ENCODE assay signal across 8 mouse cellular contexts in the genomic region with DNA sequence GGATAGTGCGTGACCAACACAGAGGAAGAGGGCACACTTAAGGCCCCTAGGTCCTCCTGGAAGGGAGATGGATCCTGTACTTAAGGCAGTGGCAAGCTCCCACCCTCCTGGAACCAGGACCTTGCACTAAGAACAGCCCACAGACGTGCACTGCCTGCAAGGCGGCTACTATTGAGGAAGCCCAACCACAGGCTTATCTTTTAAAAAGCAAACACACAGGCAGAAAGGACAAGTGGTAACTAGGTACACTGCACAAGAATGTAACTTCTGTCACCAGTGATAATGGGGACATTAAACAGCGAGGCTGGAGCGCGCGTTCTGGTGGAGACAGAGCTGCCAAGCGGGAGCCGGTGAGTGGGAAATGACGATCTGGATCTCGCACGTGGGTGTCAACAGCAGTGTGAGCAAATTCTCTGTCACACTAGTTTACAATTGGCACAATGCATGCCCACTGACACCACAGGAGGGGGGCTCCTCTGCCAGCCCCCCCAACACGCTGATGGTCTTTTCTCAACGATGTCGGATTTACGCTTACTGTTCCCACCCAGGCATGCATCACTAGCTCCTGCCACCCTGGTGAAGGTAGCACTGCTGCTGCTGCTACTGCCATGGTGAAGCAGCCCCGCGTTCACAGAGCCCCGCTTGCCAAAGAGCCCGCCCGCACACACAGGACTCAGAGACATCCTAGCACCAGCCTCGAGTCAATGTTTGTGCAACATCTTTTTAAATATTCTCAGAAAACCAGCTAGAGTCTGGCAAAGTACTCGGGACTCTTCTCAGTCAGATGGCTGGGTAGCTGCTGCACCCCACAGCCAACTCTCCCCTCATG. TPM values are rescaled to one million over a fixed set of nuclear protein-coding genes. Genes with fewer than 3 reads are reported as not detected.
DNase-seq lines count a peak whose midpoint lies in the region; ATAC-seq and TF ChIP-seq lines count a peak whose summit lies in the region.

No protein-coding gene starts in this region.

- peaks cover 29% of the 10 kb centered on the region for H3K4me1 ChIP-seq in midbrain, embryonic 10.5 days
- H3K4me1 ChIP-seq in midbrain, embryonic 14.5 days (ENCODE audit: control insufficient read depth, insufficient read depth, low read length): no peaks in the 10 kb centered on the region
- peaks cover 14% of the 10 kb centered on the region; the same call in 1 of the 2 replicates for H3K4me1 ChIP-seq in hindbrain, embryonic 15.5 days (replicated peaks)
- H3K4me1 ChIP-seq in liver, embryonic 11.5 days (replicated peaks; ENCODE audit: control insufficient read depth, insufficient read depth, low read length): peaks cover 58% of the 10 kb centered on the region
- 0 out of 2 replicates have a peak, but pooled peaks cover 5% of the 10 kb centered on the region for H3K4me1 ChIP-seq in kidney, adult 2 months (ENCODE audit: control insufficient read depth, insufficient read depth, low read length)

- no peaks in the 10 kb centered on the region for H3K9me3 ChIP-seq in midbrain, embryonic 10.5 days (replicated peaks)
- no peaks in the 10 kb centered on the region for H3K9me3 ChIP-seq in midbrain, embryonic 14.5 days (ENCODE audit: control insufficient read depth, low read length)
- H3K9me3 ChIP-seq in hindbrain, embryonic 15.5 days: no peaks in the 10 kb centered on the region
- H3K9me3 ChIP-seq in liver, embryonic 11.5 days (ENCODE audit: control insufficient read depth, low read length): no peaks in the 10 kb centered on the region

- no peak overlapping the region for H3K9ac ChIP-seq in midbrain, embryonic 14.5 days (replicated peaks; ENCODE audit: low read length)
- no peak overlapping the region for H3K9ac ChIP-seq in hindbrain, embryonic 15.5 days
- H3K9ac ChIP-seq in liver, embryonic 11.5 days (ENCODE audit: low read depth, low read length): peak overlapping the region; percentile 14; the same call in 1 of the 2 replicates

- DNase-seq in midbrain, embryonic 10.5 days (ENCODE audit: low spot score): no peak
- no peak for DNase-seq in midbrain, embryonic 14.5 days
- DNase-seq in liver, embryonic 11.5 days (ENCODE audit: low spot score): no peak
- DNase-seq in right cerebral cortex, postnatal 4 days: peak; percentile 18
- no peak for DNase-seq in cerebellum, postnatal 4 days (ENCODE audit: low spot score in 2 of 2)
- DNase-seq in kidney, adult 2 months: no peak
- DNase-seq in adrenal gland, adult (ENCODE audit: inconsistent age in 2 of 2, low spot score in 1 of 2): no peak

- no peak for TF ChIP-seq CTCF in kidney, adult 2 months (conservative IDR thresholded peaks at IDR 0.05; ENCODE audit: insufficient read depth, insufficient read length, low read depth, low read length)

- H3K4me2 ChIP-seq in midbrain, embryonic 14.5 days (ENCODE audit: low read length): no peak overlapping the region
- H3K4me2 ChIP-seq in hindbrain, embryonic 15.5 days: no peak overlapping the region
- peak overlapping the region; percentile 46 for H3K4me2 ChIP-seq in liver, embryonic 11.5 days

- ATAC-seq in midbrain, embryonic 14.5 days (ENCODE audit: low FRiP score, low TSS enrichment): no peak
- 0 out of 2 replicates have a peak, but pooled peaks have one; percentile 20 for ATAC-seq in hindbrain, embryonic 15.5 days (ENCODE audit: low FRiP score, low read depth)
- ATAC-seq in liver, embryonic 11.5 days (replicated peaks; ENCODE audit: low FRiP score): peak; percentile 90

- peak overlapping the region; percentile 30; the same call in 1 of the 2 replicates for H3K27ac ChIP-seq in midbrain, embryonic 10.5 days (replicated peaks)
- H3K27ac ChIP-seq in midbrain, embryonic 14.5 days (replicated peaks; ENCODE audit: low read depth, low read length): no peak overlapping the region
- H3K27ac ChIP-seq in hindbrain, embryonic 15.5 days (replicated peaks): no peak overlapping the region
- peak overlapping the region; percentile 76 for H3K27ac ChIP-seq in liver, embryonic 11.5 days (ENCODE audit: low read depth, low read length)
- H3K27ac ChIP-seq in kidney, adult 2 months (ENCODE audit: insufficient read depth, low read depth, low read length): no peak overlapping the region

- 75% methylated on average over 23 of the region's 23 CpGs for WGBS in midbrain, embryonic 10.5 days
- WGBS in midbrain, embryonic 14.5 days: 48% methylated on average over 23 of the region's 23 CpGs
- WGBS in hindbrain, embryonic 15.5 days: 56% methylated on average over 23 of the region's 23 CpGs
- 43% methylated on average over 23 of the region's 23 CpGs for WGBS in liver, embryonic 11.5 days
- 70% methylated on average over 23 of the region's 23 CpGs for WGBS in kidney, adult 2 months

- no peak overlapping the region for H3K4me3 ChIP-seq in midbrain, embryonic 10.5 days
- H3K4me3 ChIP-seq in midbrain, embryonic 14.5 days (replicated peaks; ENCODE audit: low read depth, low read length): no peak overlapping the region
- H3K4me3 ChIP-seq in hindbrain, embryonic 15.5 days: no peak overlapping the region
- H3K4me3 ChIP-seq in liver, embryonic 11.5 days (ENCODE audit: low read depth, low read length): peak overlapping the region; percentile 5; the same call in 1 of the 2 replicates
- no peak overlapping the region for H3K4me3 ChIP-seq in kidney, adult 2 months (ENCODE audit: insufficient read depth, low read depth, low read length)

- H3K27me3 ChIP-seq in midbrain, embryonic 10.5 days (ENCODE audit: low read depth, poor library complexity, severe bottlenecking): no peaks in the 10 kb centered on the region
- H3K27me3 ChIP-seq in midbrain, embryonic 14.5 days (ENCODE audit: control insufficient read depth, insufficient read depth, low read length): no peaks in the 10 kb centered on the region
- H3K27me3 ChIP-seq in hindbrain, embryonic 15.5 days: no peaks in the 10 kb centered on the region
- H3K27me3 ChIP-seq in liver, embryonic 11.5 days (replicated peaks; ENCODE audit: control insufficient read depth, insufficient read depth, low read length): no peaks in the 10 kb centered on the region
- no peaks in the 10 kb centered on the region for H3K27me3 ChIP-seq in kidney, adult 2 months (replicated peaks; ENCODE audit: control insufficient read depth, insufficient read depth, low read length)

- TF ChIP-seq POLR2A in kidney, adult 2 months (IDR thresholded peaks at IDR 0.05; ENCODE audit: low read depth, low read length): no peak

- H3K36me3 ChIP-seq in midbrain, embryonic 10.5 days: peaks cover 70% of the 10 kb centered on the region
- peaks cover 28% of the 10 kb centered on the region for H3K36me3 ChIP-seq in midbrain, embryonic 14.5 days (ENCODE audit: control insufficient read depth, insufficient read depth, low read length)
- peaks cover 6% of the 10 kb centered on the region for H3K36me3 ChIP-seq in hindbrain, embryonic 15.5 days
- peaks cover 35% of the 10 kb centered on the region for H3K36me3 ChIP-seq in liver, embryonic 11.5 days (ENCODE audit: control insufficient read depth, insufficient read depth, low read length)
- no peaks in the 10 kb centered on the region; the same call in 1 of the 2 replicates for H3K36me3 ChIP-seq in kidney, adult 2 months (ENCODE audit: control insufficient read depth, insufficient read depth, low read length)

RNA-seq across cellular contexts. Expression of gene Slc38a10, which starts 14.1 kb away (rescaled TPM):
- 87.1 and 97.9 TPM in 2 replicates for polyA plus RNA-seq in midbrain, embryonic 10.5 days (2016; fragmentation: Nextera tagmentation; extraction: Ambion mirVana)
- 88.3 and 119 TPM in 2 replicates for polyA plus RNA-seq in midbrain, embryonic 14.5 days (2014; fragmentation: Nextera tagmentation; extraction: Ambion mirVana)
- polyA plus RNA-seq in hindbrain, embryonic 15.5 days (2015; fragmentation: Nextera tagmentation; extraction: Ambion mirVana): 112 and 116 TPM in 2 replicates
- polyA plus RNA-seq in liver, embryonic 11.5 days (2014; fragmentation: Nextera tagmentation; extraction: Ambion mirVana): 59.4 and 64.5 TPM in 2 replicates
- polyA plus RNA-seq in kidney, adult 2 months (2012; rRNA removed): 151 and 178 TPM in 2 replicates

RNA-seq across cellular contexts. Expression of gene Ndufaf8, which starts 38.3 kb away (rescaled TPM):
- polyA plus RNA-seq in midbrain, embryonic 10.5 days (2016; fragmentation: Nextera tagmentation; extraction: Ambion mirVana): 89.7 and 91.0 TPM in 2 replicates
- polyA plus RNA-seq in midbrain, embryonic 14.5 days (2014; fragmentation: Nextera tagmentation; extraction: Ambion mirVana): 61.2 and 61.3 TPM in 2 replicates
- 56.4 and 57.9 TPM in 2 replicates for polyA plus RNA-seq in hindbrain, embryonic 15.5 days (2015; fragmentation: Nextera tagmentation; extraction: Ambion mirVana)
- polyA plus RNA-seq in liver, embryonic 11.5 days (2014; fragmentation: Nextera tagmentation; extraction: Ambion mirVana): 87.5 and 102 TPM in 2 replicates
- polyA plus RNA-seq in kidney, adult 2 months (2012; rRNA removed): 77.7 and 79.3 TPM in 2 replicates

RNA-seq across cellular contexts. Expression of gene Tepsin, which starts 38.5 kb away (rescaled TPM):
- polyA plus RNA-seq in midbrain, embryonic 10.5 days (2016; fragmentation: Nextera tagmentation; extraction: Ambion mirVana): 20.0 and 21.2 TPM in 2 replicates
- polyA plus RNA-seq in midbrain, embryonic 14.5 days (2014; fragmentation: Nextera tagmentation; extraction: Ambion mirVana): 15.9 and 18.0 TPM in 2 replicates
- polyA plus RNA-seq in hindbrain, embryonic 15.5 days (2015; fragmentation: Nextera tagmentation; extraction: Ambion mirVana): 22.0 and 25.5 TPM in 2 replicates
- polyA plus RNA-seq in liver, embryonic 11.5 days (2014; fragmentation: Nextera tagmentation; extraction: Ambion mirVana): 16.4 and 19.5 TPM in 2 replicates
- 28.5 and 35.6 TPM in 2 replicates for polyA plus RNA-seq in kidney, adult 2 months (2012; rRNA removed)

RNA-seq across cellular contexts. Expression of gene Cep131, which starts 50.4 kb away (rescaled TPM):
- polyA plus RNA-seq in midbrain, embryonic 10.5 days (2016; fragmentation: Nextera tagmentation; extraction: Ambion mirVana): 38.1 and 45.9 TPM in 2 replicates
- polyA plus RNA-seq in midbrain, embryonic 14.5 days (2014; fragmentation: Nextera tagmentation; extraction: Ambion mirVana): 27.6 and 31.9 TPM in 2 replicates
- polyA plus RNA-seq in hindbrain, embryonic 15.5 days (2015; fragmentation: Nextera tagmentation; extraction: Ambion mirVana): 31.0 and 32.9 TPM in 2 replicates
- 17.4 and 19.2 TPM in 2 replicates for polyA plus RNA-seq in liver, embryonic 11.5 days (2014; fragmentation: Nextera tagmentation; extraction: Ambion mirVana)
- polyA plus RNA-seq in kidney, adult 2 months (2012; rRNA removed): 5.8 and 6.8 TPM in 2 replicates

Comparison
In these comparisons a context has a peak if more than half of its experiments do, and no peak if none do; other contexts are left out.
1. H3K27ac ChIP-seq: peak in midbrain, embryonic 10.5 days (single experiment) and liver, embryonic 11.5 days (single experiment); none in midbrain, embryonic 14.5 days (single experiment), hindbrain, embryonic 15.5 days (single experiment) and kidney, adult 2 months (single experiment).